Mouse (Mus musculus) hindbrain, embryonic 10.5 days (tissue): ENCODE results near the gene Sphk1. TPM values are rescaled to one million over a fixed set of nuclear protein-coding genes. Genes with fewer than 3 reads are reported as not detected.

Experiments
- DNase-seq: peaks from one replicate; pipeline ENCODE4 v3.0.0-alpha.2; 2017; ENCODE audit warnings: low spot score
- H3K27ac ChIP-seq: fragments of 300-500 bp; sonication (generic); 2 replicates; pipeline ENCODE4 v1.5.1; 2016; ENCODE audit warnings: mild to moderate bottlenecking, moderate library complexity
- H3K27me3 ChIP-seq: fragments of 300-500 bp; sonication (generic); 2 replicates; pipeline ENCODE4 v1.6.1; 2016; ENCODE audit warnings: mild to moderate bottlenecking; ENCODE audit not compliant: poor library complexity, insufficient read depth, severe bottlenecking
- H3K36me3 ChIP-seq: fragments of 300-500 bp; sonication (generic); 2 replicates; pipeline ENCODE4 v1.6.1; 2016; ENCODE audit warnings: mild to moderate bottlenecking, moderate library complexity
- H3K4me1 ChIP-seq: fragments of 300-500 bp; sonication (generic); replicated peaks from 2 replicates; pipeline ENCODE4 v1.6.1; 2016; ENCODE audit warnings: mild to moderate bottlenecking
- H3K4me3 ChIP-seq: fragments of 300-500 bp; sonication (generic); 2 replicates; pipeline ENCODE4 v1.5.1; 2016; ENCODE audit warnings: mild to moderate bottlenecking, moderate library complexity
- H3K9me3 ChIP-seq: fragments of 300-500 bp; sonication (generic); 2 replicates; pipeline ENCODE4 v1.6.1; 2016; ENCODE audit warnings: mild to moderate bottlenecking, moderate library complexity
- WGBS: fragments of 180-500 bp; shearing (Covaris S2); methylation state at CpG from one replicate; pipeline ENCODE4 v1.1.7; 2016; 5-methylcytosine and 5-hydroxymethylcytosine counted together
- polyA plus RNA-seq: library from polyadenylated mRNA; unstranded; fragments of >200 nt; fragmentation: Nextera tagmentation; extraction: Ambion mirVana; gene quantifications from 2 replicates; pipeline ENCODE4 v1.2.1, GENCODE M21; 2016

The Sphk1 gene
- polyA plus RNA-seq, 1 experiment from 2014 or later, result 8.6 TPM

GRCm38 (mm10) chr11:116575396-116575795, 44.7 kb downstream of the Sphk1 start:
- H3K4me3 ChIP-seq, result no peak overlapping the region
- H3K27ac ChIP-seq, result no peak overlapping the region
- H3K4me1 ChIP-seq, result peaks cover 91% of the 10 kb centered on the region
- no peaks in the 10 kb centered on the region for H3K9me3 ChIP-seq
- DNase-seq, result no peak
- no peaks in the 10 kb centered on the region for H3K27me3 ChIP-seq
- peaks cover 5% of the 10 kb centered on the region; the same call in 1 of the 2 replicates for H3K36me3 ChIP-seq
- WGBS, result 85% methylated on average over 2 of the region's 2 CpGs

DNA sequence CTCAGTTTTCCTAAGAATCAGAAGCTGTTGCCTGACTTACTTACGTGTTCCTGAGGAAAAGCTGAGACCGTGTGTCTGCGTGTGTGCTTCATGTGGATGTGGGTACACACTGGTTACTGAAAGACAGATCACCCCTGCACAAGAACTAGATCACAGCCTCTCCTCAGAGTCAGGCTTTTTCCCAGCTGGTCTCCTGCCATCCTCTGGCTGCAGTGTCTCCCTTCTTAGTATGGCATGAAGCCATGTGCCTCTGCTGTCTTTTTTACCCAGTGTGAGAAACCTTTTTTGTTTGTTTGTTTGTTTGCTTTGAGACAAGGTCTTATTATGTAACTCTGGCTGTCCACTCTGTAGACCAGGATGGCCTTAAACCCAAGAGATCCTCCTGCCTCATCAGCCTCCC, 48.6 kb downstream of the Sphk1 start:
- no peaks in the 10 kb centered on the region; the same call in 1 of the 2 replicates for H3K27me3 ChIP-seq
- H3K4me1 ChIP-seq, result peaks cover 63% of the 10 kb centered on the region
- WGBS, result 94% methylated on average over 3 of the region's 3 CpGs
- H3K27ac ChIP-seq, result no peak overlapping the region
- peaks cover 5% of the 10 kb centered on the region; the same call in 1 of the 2 replicates for H3K36me3 ChIP-seq
- DNase-seq, result no peak
- no peaks in the 10 kb centered on the region for H3K9me3 ChIP-seq
- no peak overlapping the region for H3K4me3 ChIP-seq

DNA sequence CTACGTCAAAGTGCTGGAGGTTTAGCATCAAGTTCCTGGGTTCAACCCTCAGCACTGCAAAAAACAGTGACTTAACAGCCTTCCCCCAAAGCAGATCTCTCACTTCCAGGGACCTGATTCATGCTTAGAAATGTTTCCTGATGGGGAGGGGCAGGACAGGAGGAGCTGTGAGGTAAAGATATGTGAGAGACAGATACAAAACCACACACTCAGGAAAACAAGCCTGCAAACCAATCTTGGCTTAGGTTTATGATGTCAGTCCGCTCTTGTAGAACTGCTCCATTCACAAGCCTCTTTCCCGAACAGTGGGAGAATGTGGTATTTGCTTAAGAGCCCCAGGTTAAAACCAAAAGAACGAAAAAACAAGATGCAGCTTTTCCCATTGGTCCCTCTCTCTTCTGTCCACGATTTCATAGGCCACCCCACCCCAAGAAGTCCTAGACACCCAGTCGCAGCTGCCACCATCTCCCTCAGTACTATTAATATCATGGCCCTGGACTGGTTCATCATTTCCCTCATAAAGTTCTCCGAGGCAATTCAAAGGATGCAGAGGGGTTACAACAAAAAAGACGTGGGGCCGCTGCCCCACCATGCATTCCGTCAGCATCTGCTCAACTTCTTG, 49.4 kb downstream of the Sphk1 start:
- 28% methylated on average over 10 of the region's 10 CpGs for WGBS
- DNase-seq, result no peak
- Histone ChIP-seq H3K27me3 (no peaks in the 10 kb centered on the region; the same call in 1 of the 2 replicates), H3K36me3 (peaks cover 5% of the 10 kb centered on the region; the same call in 1 of the 2 replicates), H3K9me3 (no peaks in the 10 kb centered on the region), H3K4me3 (peak overlapping the region; percentile 97), H3K4me1 (peaks cover 54% of the 10 kb centered on the region), H3K27ac (peak overlapping the region; percentile 95)

- H3K9me3 ChIP-seq, result no peaks in the 10 kb centered on the region
- WGBS, result under 1% methylated on average over 91 of the region's 91 CpGs
- H3K4me3 ChIP-seq, result peak overlapping the region; percentile 97
- H3K36me3 ChIP-seq, result peaks cover 5% of the 10 kb centered on the region; the same call in 1 of the 2 replicates
- H3K27me3 ChIP-seq, result no peaks in the 10 kb centered on the region; the same call in 1 of the 2 replicates
- H3K4me1 ChIP-seq, result peaks cover 47% of the 10 kb centered on the region
- DNase-seq, result peak; percentile 62
- H3K27ac ChIP-seq, result peak overlapping the region; percentile 95
Observed at GRCm38 (mm10) chr11:116580711-116581375, 50.1 kb downstream of the Sphk1 start.

- Histone ChIP-seq H3K9me3 (no peaks in the 10 kb centered on the region), H3K27me3 (no peaks in the 10 kb centered on the region; the same call in 1 of the 2 replicates), H3K27ac (peak within 1 kb of the TSS; percentile 95), H3K4me3 (peak within 1 kb of the TSS; percentile 97), H3K36me3 (peaks cover 5% of the 10 kb centered on the region; the same call in 1 of the 2 replicates), H3K4me1 (peaks cover 45% of the 10 kb centered on the region)
- WGBS, result 1% methylated on average over 50 of the region's 51 CpGs
- DNase-seq, result peak; percentile 85
Observed at GRCm38 (mm10) chr11:116581376-116581814, 50.7 kb downstream of the Sphk1 start, which contains the start of gene Ube2o. Gene Ube2o, minus strand, starts transcription at chr11:116581447.

DNA sequence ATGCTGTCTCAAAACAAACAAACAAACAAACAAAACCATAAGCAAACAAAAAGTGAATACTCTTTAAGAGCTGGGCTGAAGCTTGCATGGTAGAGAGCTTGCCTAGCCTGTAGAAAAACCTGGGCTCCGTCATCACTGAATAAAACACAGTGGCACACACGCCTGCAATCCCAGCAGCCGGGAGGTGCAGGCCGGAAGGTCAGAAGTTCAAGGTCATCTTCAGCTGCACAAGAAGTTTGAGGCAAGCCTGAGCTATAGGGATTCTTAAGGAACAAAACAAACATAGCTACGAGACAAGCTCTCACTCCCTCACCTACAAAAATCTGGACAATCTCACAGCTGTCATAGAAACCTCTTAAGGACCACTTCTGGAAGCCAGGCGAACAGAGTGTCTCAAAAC, 55.0 kb downstream of the Sphk1 start:
- WGBS, result 85% methylated on average over 6 of the region's 6 CpGs
- H3K4me3 ChIP-seq, result no peak overlapping the region
- no peak for DNase-seq
- peaks cover 20% of the 10 kb centered on the region for H3K27me3 ChIP-seq
- no peaks in the 10 kb centered on the region for H3K36me3 ChIP-seq
- H3K27ac ChIP-seq, result no peak overlapping the region
- H3K9me3 ChIP-seq, result no peaks in the 10 kb centered on the region
- peaks cover 21% of the 10 kb centered on the region for H3K4me1 ChIP-seq

Other genes with a start within 250 kb of the Sphk1 start
- 0.11 and 0.33 TPM in 2 replicates for gene Galr2, start 250.0 kb upstream of the Sphk1 start, polyA plus RNA-seq
- gene Exoc7, start 223.7 kb upstream of the Sphk1 start, polyA plus RNA-seq, result 52.2 and 79.2 TPM in 2 replicates
- gene Foxj1, start 195.5 kb upstream of the Sphk1 start, polyA plus RNA-seq, result 15.1 and 29.1 TPM in 2 replicates
- gene Rnf157, start 117.9 kb upstream of the Sphk1 start, polyA plus RNA-seq, result 9.5 and 16.9 TPM in 2 replicates
- 45.8 and 84.5 TPM in 2 replicates for gene Ubald2, start 96.8 kb upstream of the Sphk1 start, polyA plus RNA-seq
- gene Qrich2, start 64.7 kb upstream of the Sphk1 start, polyA plus RNA-seq, result 0.16 and 0.20 TPM in 2 replicates
- 210 and 236 TPM in 2 replicates for gene Prpsap1, start 36.7 kb upstream of the Sphk1 start, polyA plus RNA-seq
- gene Ube2o, start 50.5 kb downstream of the Sphk1 start, polyA plus RNA-seq, result 8.9 and 10.8 TPM in 2 replicates
- gene Aanat, start 55.5 kb downstream of the Sphk1 start, polyA plus RNA-seq, result not detected in 2 replicates
- gene Rhbdf2, start 96.1 kb downstream of the Sphk1 start, polyA plus RNA-seq, result 3.8 and 6.6 TPM in 2 replicates
- gene Prcd, start 122.6 kb downstream of the Sphk1 start, polyA plus RNA-seq, result 0.47 and 1.2 TPM in 2 replicates
- gene Cygb, start 123.4 kb downstream of the Sphk1 start, polyA plus RNA-seq, result 3.5 and 3.8 TPM in 2 replicates
- gene St6galnac1, start 244.6 kb downstream of the Sphk1 start, polyA plus RNA-seq, result not detected in 2 replicates